Mouse (Mus musculus) ES-E14 (cell line): ENCODE measurements around the gene Lsm4. TPM values are rescaled to one million over a fixed set of nuclear protein-coding genes. Genes with fewer than 3 reads are reported as not detected.

Experiments
- DNase-seq: peaks from one replicate; pipeline ENCODE4 v3.0.0-alpha.2; 2013; ENCODE audit warnings: low read depth, low spot score
- H3K27ac ChIP-seq: 2 replicates; pipeline ENCODE4 v1.5.1; 2012; ENCODE audit warnings: low read depth, mild to moderate bottlenecking, low read length, moderate library complexity, mixed read lengths; ENCODE audit not compliant: poor library complexity, insufficient read depth, severe bottlenecking
- H3K36me3 ChIP-seq: 2 replicates; pipeline ENCODE4 v1.6.1; 2012; ENCODE audit warnings: mild to moderate bottlenecking, low read length, moderate library complexity, mixed read lengths; ENCODE audit not compliant: control insufficient read depth, poor library complexity, insufficient read depth, severe bottlenecking
- H3K4me1 ChIP-seq, 2 experiments: fragments of 150-350 bp in 1 of 2; sonication (generic) in 1 of 2; 2 replicates each; pipeline ENCODE4 v1.6.1; 2012; ENCODE audit warnings: low read length in 2 of 2, mild to moderate bottlenecking in 1 of 2, mixed read lengths in 1 of 2; ENCODE audit not compliant: control insufficient read depth in 2 of 2, insufficient read depth in 2 of 2, poor library complexity in 1 of 2
- H3K4me3 ChIP-seq, 2 experiments: fragments of 150-350 bp in 1 of 2; sonication (generic) in 1 of 2; 2 replicates each; pipeline ENCODE4 v1.5.1; 2012; ENCODE audit warnings: low read length in 2 of 2, low read depth in 1 of 2, mild to moderate bottlenecking in 1 of 2, mixed read lengths in 1 of 2; ENCODE audit not compliant: insufficient read depth in 1 of 2, poor library complexity in 1 of 2, severe bottlenecking in 1 of 2
- H3K9ac ChIP-seq: 2 replicates; pipeline ENCODE4 v1.6.1; 2012; ENCODE audit warnings: low read depth, mild to moderate bottlenecking, low read length, mixed read lengths; ENCODE audit not compliant: poor library complexity, insufficient read depth, severe bottlenecking
- H3K9me3 ChIP-seq: fragments of 150-350 bp; sonication (generic); 2 replicates; pipeline ENCODE4 v1.6.1; 2012; ENCODE audit warnings: low read depth, mild to moderate bottlenecking, low read length; ENCODE audit not compliant: control insufficient read depth, insufficient read depth
- CHD2 ChIP-seq: IDR thresholded peaks from 2 replicates; pipeline ENCODE4 v1.6.1; 2014; ENCODE audit warnings: mild to moderate bottlenecking, low read depth, low read length, inconsistent platforms
- HCFC1 ChIP-seq: IDR thresholded peaks from 2 replicates; pipeline ENCODE4 v1.6.1; 2012; ENCODE audit warnings: low read length, inconsistent platforms, borderline replicate concordance; ENCODE audit not compliant: insufficient read depth
- MAFK ChIP-seq: IDR thresholded peaks from 2 replicates; pipeline ENCODE4 v1.6.1; 2014; ENCODE audit warnings: mild to moderate bottlenecking, low read depth, low read length, inconsistent platforms; ENCODE audit not compliant: insufficient read depth
- ZC3H11A ChIP-seq: IDR thresholded peaks from 2 replicates; pipeline ENCODE4 v1.6.1; 2012; ENCODE audit warnings: low read depth, mild to moderate bottlenecking, inconsistent platforms, low read length, borderline replicate concordance
- ZNF384 ChIP-seq: IDR thresholded peaks from 2 replicates; pipeline ENCODE4 v1.6.1; 2012; ENCODE audit warnings: low read depth, low read length, inconsistent platforms
- in situ Hi-C, 2 experiments: fragments of 600-800 bp; cut with MboI; formaldehyde crosslinking; loops; one replicate each; pipeline ENCODE4 v1.15.1; 2025; ENCODE audit warnings: low sequenced_read_pairs in 2 of 2, inconsistent platforms in 1 of 2; ENCODE audit not compliant: unreplicated experiment in 2 of 2
- total RNA-seq: library from RNA; depleted of rRNA; stranded (reverse); fragments of 300-350 nt; gene quantifications from 2 replicates; pipeline ENCODE4 v1.2.3, GENCODE M21; 2012

The Lsm4 gene
- total RNA-seq, 1 experiment: 171 TPM

- TF ChIP-seq ZNF384 (no peak), HCFC1 (no peak), ZC3H11A (no peak), CHD2 (no peak), MAFK (no peak)
- H3K4me1 ChIP-seq: peaks cover 19 to 46% of the 10 kb centered on the region in 2 experiments
- DNase-seq: no peak
- no peak overlapping the region; the same call in 1 of the 2 replicates for H3K27ac ChIP-seq
- in situ Hi-C loops: no loop called here
- H3K36me3 ChIP-seq: peaks cover 20% of the 10 kb centered on the region; the same call in 1 of the 2 replicates
- H3K9ac ChIP-seq: peak overlapping the region; percentile 46; the same call in 1 of the 2 replicates
- H3K4me3 ChIP-seq: peak overlapping the region in 1 of 2 experiments; percentile 18
- no peaks in the 10 kb centered on the region for H3K9me3 ChIP-seq
Measured at GRCm38 (mm10) chr8:70650351-70650750, 22.7 kb upstream of the Lsm4 start.

GRCm38 (mm10) chr8:70653226-70653625 is 19.8 kb upstream of the Lsm4 start:
- TF ChIP-seq ZC3H11A (0 out of 2 replicates have a peak, but pooled peaks have one; percentile 0), ZNF384 (no peak)
- H3K9ac ChIP-seq: no peak overlapping the region
- no peak overlapping the region for H3K27ac ChIP-seq
- H3K9me3 ChIP-seq: no peaks in the 10 kb centered on the region
- in situ Hi-C loops: no loop called here
- no peak for DNase-seq
- H3K4me1 ChIP-seq: peaks cover 13 to 33% of the 10 kb centered on the region in 2 experiments; a peak in 3 of 4 replicates
- H3K36me3 ChIP-seq: peaks cover 23% of the 10 kb centered on the region; the same call in 1 of the 2 replicates
- no peak overlapping the region for H3K4me3 ChIP-seq

DNA sequence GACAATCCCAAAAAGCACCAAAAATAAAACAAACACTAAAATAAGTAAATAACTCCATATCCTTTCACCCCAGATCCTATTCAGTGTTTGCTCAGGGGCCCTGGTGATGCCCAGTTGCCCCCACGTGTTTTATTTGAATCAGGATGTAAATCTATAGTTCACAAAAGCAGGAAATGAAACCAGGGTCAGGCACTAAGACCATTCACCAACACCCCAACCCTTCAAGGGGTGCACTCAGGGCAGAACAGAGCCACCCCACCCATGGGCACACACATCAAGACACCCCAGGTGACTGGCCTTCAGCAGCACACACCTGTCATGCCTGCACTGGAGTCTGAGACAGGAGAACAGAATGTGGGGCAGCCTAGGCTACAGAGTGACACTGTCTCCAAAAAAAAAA is 18.9 kb upstream of the Lsm4 start:
- peaks cover 6 to 29% of the 10 kb centered on the region in 2 experiments; a peak in 3 of 4 replicates for H3K4me1 ChIP-seq
- no peaks in the 10 kb centered on the region for H3K9me3 ChIP-seq
- in situ Hi-C loops: no loop called here
- no peak for TF ChIP-seq CHD2
- TF ChIP-seq HCFC1: no peak
- H3K9ac ChIP-seq: no peak overlapping the region
- no peak for DNase-seq
- peaks cover 23% of the 10 kb centered on the region; the same call in 1 of the 2 replicates for H3K36me3 ChIP-seq
- no peak overlapping the region for H3K4me3 ChIP-seq
- no peak overlapping the region for H3K27ac ChIP-seq

GRCm38 (mm10) chr8:70655469-70655868 is 17.6 kb upstream of the Lsm4 start:
- in situ Hi-C loops: no loop called here
- Histone ChIP-seq H3K9ac (no peak overlapping the region), H3K36me3 (peaks cover 20% of the 10 kb centered on the region; the same call in 1 of the 2 replicates)

More at GRCm38 (mm10) chr8:70655469-70655868, 17.6 kb upstream of the Lsm4 start:
- TF ChIP-seq CHD2: no peak
- TF ChIP-seq ZNF384: no peak
- TF ChIP-seq ZC3H11A: no peak
- no peak for TF ChIP-seq MAFK
- TF ChIP-seq HCFC1: no peak
- 0 out of 2 replicates have a peak overlapping the region, but pooled peaks have one; percentile 8 for H3K27ac ChIP-seq
- DNase-seq: no peak
- no peak overlapping the region for H3K4me3 ChIP-seq
- no peaks in the 10 kb centered on the region for H3K9me3 ChIP-seq
- peaks cover 4 to 21% of the 10 kb centered on the region in 2 experiments; a peak in 3 of 4 replicates for H3K4me1 ChIP-seq
